Mouse (Mus musculus) thymus, postnatal 36 days (tissue): Measurements from ENCODE around the gene Pnldc1.
"Not testable (repeated sequence)": the region's sequence is repeated elsewhere in the genome, so short reads cannot be mapped to it uniquely, and the experiment has no call there.

Source experiments
- DNase-seq, 2 experiments: peaks; one replicate each; pipeline ENCODE4 v3.0.0; 2022; ENCODE audit warnings: mixed read lengths in 2 of 2

The Pnldc1 gene

GRCm38 (mm10) chr17:12909361-12910280, at the start of gene Pnldc1:
Pnldc1 (minus strand) TSS chr17:12910230.
- no peak for DNase-seq

GRCm38 (mm10) chr17:12959377-12959776, 49.3 kb upstream of the Pnldc1 start:
- DNase-seq, result not testable (repeated sequence)

GRCm38 (mm10) chr17:12956664-12957063, 46.6 kb upstream of the Pnldc1 start:
- no peak for DNase-seq

- DNase-seq, result no peak
Observed at GRCm38 (mm10) chr17:12949669-12950068, 39.6 kb upstream of the Pnldc1 start.

GRCm38 (mm10) chr17:12942459-12943162, 32.6 kb upstream of the Pnldc1 start:
- DNase-seq, result no peak

GRCm38 (mm10) chr17:12941543-12942260, 31.7 kb upstream of the Pnldc1 start:
- no peak for DNase-seq

- no peak for DNase-seq
Observed at GRCm38 (mm10) chr17:12940151-12940805, 30.2 kb upstream of the Pnldc1 start, which contains the start of gene Acat3. Acat3 (minus strand) TSS chr17:12940600.

GRCm38 (mm10) chr17:12939377-12940148, 29.5 kb upstream of the Pnldc1 start:
- DNase-seq, result not testable (repeated sequence)

- DNase-seq, result no peak
Observed at GRCm38 (mm10) chr17:12938077-12938476, 28.0 kb upstream of the Pnldc1 start.

GRCm38 (mm10) chr17:12937412-12937970, 27.5 kb upstream of the Pnldc1 start:
- no peak for DNase-seq

GRCm38 (mm10) chr17:12935719-12936118, 25.7 kb upstream of the Pnldc1 start:
- DNase-seq, result no peak

GRCm38 (mm10) chr17:12931576-12931975, 21.5 kb upstream of the Pnldc1 start:
- not testable (repeated sequence) for DNase-seq

- no peak for DNase-seq
Observed at GRCm38 (mm10) chr17:12925703-12926180, 15.7 kb upstream of the Pnldc1 start.

- no peak for DNase-seq
Observed at GRCm38 (mm10) chr17:12925001-12925400, 15.0 kb upstream of the Pnldc1 start.

GRCm38 (mm10) chr17:12921073-12921472, 11.0 kb upstream of the Pnldc1 start:
- no peak for DNase-seq

- DNase-seq, result no peak
Observed at GRCm38 (mm10) chr17:12916588-12917380, 6.8 kb upstream of the Pnldc1 start.

- peak; percentile 97 to 99 for DNase-seq
Observed at GRCm38 (mm10) chr17:12915881-12916583, 6.0 kb upstream of the Pnldc1 start, which contains the start of gene Mrpl18. Mrpl18 (minus strand) TSS chr17:12916345.

GRCm38 (mm10) chr17:12915488-12915880, 5.5 kb upstream of the Pnldc1 start, which contains the start of gene Tcp1:
Tcp1 (plus strand) TSS chr17:12915701.
- DNase-seq, result no peak

GRCm38 (mm10) chr17:12910391-12910790, 361 bp upstream of the Pnldc1 start:
- no peak for DNase-seq
